Mouse (Mus musculus) liver, adult 2 months (tissue): ENCODE measurements at regions not wholly inside any gene's neighbourhood (a gene's known extent, or its start where the extent isn't known, plus 50 kb on each side); places are given as distances from the start of the nearest gene placed in this dataset.

Experiments
- CTCF ChIP-seq: fragments of 200-500 bp; IDR thresholded peaks from 2 replicates; pipeline ENCODE4 v1.5.1; 2011; ENCODE audit warnings: low read depth, low read length, control low read depth
- POLR2A ChIP-seq: fragments of 200-500 bp; IDR thresholded peaks from 2 replicates; pipeline ENCODE4 v1.6.1; 2011; ENCODE audit warnings: low read length, control low read depth; ENCODE audit not compliant: insufficient read depth; ENCODE audit errors: extremely low read depth

DNA sequence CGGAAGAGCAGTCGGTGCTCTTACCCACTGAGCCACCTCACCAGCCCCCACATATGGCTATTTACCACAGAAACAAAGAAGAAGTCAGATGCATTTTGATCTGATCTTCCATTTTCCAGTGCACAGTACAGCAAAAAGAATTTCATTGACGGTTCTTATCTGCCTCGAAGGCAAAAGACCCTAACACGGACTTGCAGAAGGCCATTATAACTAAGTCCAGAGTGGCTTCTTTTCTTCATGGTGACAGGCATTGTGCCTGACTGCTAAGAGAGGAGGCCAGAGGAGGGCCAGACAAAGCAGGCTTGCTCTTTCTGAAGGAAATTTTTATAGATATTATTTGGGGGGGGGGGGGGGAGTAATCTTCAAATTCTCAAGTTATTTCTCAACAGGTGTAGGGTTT, 350.0 kb upstream of the Atp11b start:
- TF ChIP-seq CTCF (no peak), POLR2A (no peak)
